8 mouse cellular contexts compared by ENCODE assay signal in the genomic region with DNA sequence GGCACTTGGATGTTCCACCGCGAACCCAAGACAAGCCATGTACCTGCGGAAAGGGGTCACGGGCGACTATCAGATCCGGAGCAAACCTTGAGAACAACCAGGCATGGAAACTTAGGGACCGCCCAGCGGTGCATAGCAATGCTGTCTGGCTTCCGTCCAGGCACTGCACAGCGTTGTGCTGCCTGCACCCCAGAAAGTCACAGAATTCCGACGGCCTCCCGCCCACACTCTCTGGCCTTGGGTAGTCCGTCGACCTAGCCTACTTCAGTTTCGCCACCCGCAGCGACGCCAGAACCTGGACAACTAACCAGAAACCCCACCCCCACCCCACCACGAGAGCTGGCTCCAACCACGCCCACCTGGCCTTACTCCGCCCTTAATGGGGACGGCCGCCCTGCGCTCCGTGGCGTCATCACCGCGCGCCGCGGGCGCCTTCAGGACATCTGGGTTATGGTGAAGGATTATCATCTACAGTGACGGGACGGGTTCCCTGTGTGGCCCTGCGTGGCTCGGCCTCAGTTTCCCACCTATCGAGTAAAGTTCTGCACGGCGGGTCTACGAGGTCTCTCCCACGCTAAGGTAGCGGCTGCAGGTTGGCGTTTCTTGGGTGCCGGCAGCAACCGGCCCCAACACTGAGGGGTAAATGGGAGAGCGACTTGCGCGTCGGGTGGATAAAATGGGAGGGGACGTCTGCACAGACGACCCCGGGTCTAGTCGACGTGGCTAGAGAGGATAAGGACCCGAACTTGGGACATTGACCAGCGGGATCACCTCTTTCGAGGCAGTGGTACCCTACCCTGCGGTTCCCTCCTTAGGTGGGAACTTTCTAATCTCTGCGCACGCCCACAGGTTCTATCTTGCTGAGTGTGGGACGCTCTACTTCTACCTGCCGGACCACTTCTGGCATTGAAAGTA. TPM values are rescaled to one million over a fixed set of nuclear protein-coding genes. Genes with fewer than 3 reads are reported as not detected.
DNase-seq lines count a peak whose midpoint lies in the region; ATAC-seq and TF ChIP-seq lines count a peak whose summit lies in the region.

A gene (plus strand): TSS at position 406 of the 915 bp plus-strand sequence.

- intact Hi-C loops in heart, postnatal 36 days (cut with DNase I): loop anchor here (10.0 kb wide), 1 partner anchor 248 kb away; a partner anchor contains a TSS

- ATAC-seq in G1E (ENCODE audit: extremely low read depth, insufficient number of reproducible peaks, low FRiP score, poor library complexity, severe bottlenecking): peak; percentile 63
- ATAC-seq in forebrain, embryonic 16.5 days: peak; percentile 92
- ATAC-seq in lung, postnatal 0 days: peak; percentile 96

- TF ChIP-seq CTCF in G1E (IDR thresholded peaks at IDR 0.05; ENCODE audit: low read depth, low read length): no peak
- TF ChIP-seq CTCF in lung, postnatal 0 days (IDR thresholded peaks at IDR 0.05): 0 out of 2 replicates have a peak, but pooled peaks have one; percentile 9

- DNase-seq in G1E (ENCODE audit: low spot score): peak; percentile 82
- peak; percentile 90 for DNase-seq in cerebellum, adult 11-12 months
- DNase-seq in heart, postnatal 36 days: peak; percentile 92 to 96
- DNase-seq in layer of hippocampus, adult 9-11 months: peak; percentile 94
- peak; percentile 96 for DNase-seq in lung, postnatal 0 days (ENCODE audit: low spot score)
- peak; percentile 93 for DNase-seq in ovary, postnatal 14 days (ENCODE audit: low spot score)
- DNase-seq in thymus, postnatal 14 days: peak; percentile 95

- H3K27me3 ChIP-seq in G1E (ENCODE audit: insufficient read depth, low read length): no peaks in the 10 kb centered on the region
- H3K27me3 ChIP-seq in forebrain, embryonic 16.5 days (replicated peaks; ENCODE audit: control insufficient read depth, insufficient read depth, low read length): no peaks in the 10 kb centered on the region
- no peaks in the 10 kb centered on the region for H3K27me3 ChIP-seq in lung, postnatal 0 days (replicated peaks; ENCODE audit: insufficient read depth, low read length)

- 0 out of 2 replicates have a peak, but pooled peaks have one; percentile 5 for TF ChIP-seq EP300 in lung, postnatal 0 days (IDR thresholded peaks at IDR 0.05)

- under 1% methylated on average over 63 of the region's 63 CpGs for WGBS in forebrain, embryonic 16.5 days
- WGBS in lung, postnatal 0 days: under 1% methylated on average over 63 of the region's 63 CpGs

- no peaks in the 10 kb centered on the region for H3K9me3 ChIP-seq in G1E (replicated peaks)
- no peaks in the 10 kb centered on the region for H3K9me3 ChIP-seq in forebrain, embryonic 16.5 days (ENCODE audit: control insufficient read depth, low read length)
- H3K9me3 ChIP-seq in lung, postnatal 0 days (ENCODE audit: low read length): no peaks in the 10 kb centered on the region

- peak within 1 kb of the TSS; percentile 69 for H3K4me2 ChIP-seq in forebrain, embryonic 16.5 days (ENCODE audit: low read length)
- H3K4me2 ChIP-seq in lung, postnatal 0 days (replicated peaks; ENCODE audit: low read depth, low read length): peak within 1 kb of the TSS; percentile 80

- H3K27ac ChIP-seq in forebrain, embryonic 16.5 days (ENCODE audit: low read length): peak within 1 kb of the TSS; percentile 46; the same call in 1 of the 2 replicates
- H3K27ac ChIP-seq in lung, postnatal 0 days (ENCODE audit: low read length): peak within 1 kb of the TSS; percentile 87

- peaks cover 57% of the 10 kb centered on the region for H3K36me3 ChIP-seq in G1E (replicated peaks)
- peaks cover 9% of the 10 kb centered on the region; the same call in 1 of the 2 replicates for H3K36me3 ChIP-seq in forebrain, embryonic 16.5 days (ENCODE audit: control insufficient read depth, insufficient read depth)
- 0 out of 2 replicates have a peak, but pooled peaks cover 13% of the 10 kb centered on the region for H3K36me3 ChIP-seq in lung, postnatal 0 days (ENCODE audit: insufficient read depth, low read length)

- H3K4me1 ChIP-seq in G1E (ENCODE audit: insufficient read depth, low read depth, low read length): peaks cover 18% of the 10 kb centered on the region
- H3K4me1 ChIP-seq in forebrain, embryonic 16.5 days (replicated peaks; ENCODE audit: control insufficient read depth, insufficient read depth, low read length): peaks cover 14% of the 10 kb centered on the region
- H3K4me1 ChIP-seq in lung, postnatal 0 days (ENCODE audit: insufficient read depth, low read depth, low read length): peaks cover 5% of the 10 kb centered on the region; the same call in 1 of the 2 replicates

- H3K9ac ChIP-seq in forebrain, embryonic 16.5 days (replicated peaks; ENCODE audit: low read depth, low read length): peak within 1 kb of the TSS; percentile 74
- peak within 1 kb of the TSS; percentile 77 for H3K9ac ChIP-seq in lung, postnatal 0 days (replicated peaks; ENCODE audit: low read depth)

- H3K4me3 ChIP-seq in G1E (ENCODE audit: low read depth, low read length): peak within 1 kb of the TSS; percentile 80
- peak within 1 kb of the TSS; percentile 79 for H3K4me3 ChIP-seq in forebrain, embryonic 16.5 days (replicated peaks; ENCODE audit: low read length)
- H3K4me3 ChIP-seq in lung, postnatal 0 days (ENCODE audit: low read depth, low read length): peak within 1 kb of the TSS; percentile 85

RNA-seq across cellular contexts. Expression of the gene that starts here (rescaled TPM):
- total RNA-seq in G1E (2014; fragmentation: Nextera tagmentation): 15.1 and 23.4 TPM in 2 replicates
- total RNA-seq in G1E (2017): 38.7 and 40.8 TPM in 2 replicates
- 29.5 and 34.8 TPM in 2 replicates for polyA plus RNA-seq in G1E (2012)
- polyA plus RNA-seq in forebrain, embryonic 16.5 days (2015; fragmentation: Nextera tagmentation; extraction: Ambion mirVana): 87.6 and 95.9 TPM in 2 replicates
- total RNA-seq in heart, postnatal 36 days (2021): 100 to 1,000 TPM; 110 to 125 TPM
- 60.0 and 74.0 TPM in 2 replicates for polyA plus RNA-seq in lung, postnatal 0 days (2015; fragmentation: Nextera tagmentation; extraction: Ambion mirVana)

Comparison
In these comparisons a context has a peak if more than half of its experiments do, and no peak if none do; other contexts are left out.
1. Peak in every context shown above with its lines: DNase-seq, ATAC-seq, H3K4me3 ChIP-seq and H3K27ac ChIP-seq.